ENCODE assay signal across 14 mouse cellular contexts in the genomic region with DNA sequence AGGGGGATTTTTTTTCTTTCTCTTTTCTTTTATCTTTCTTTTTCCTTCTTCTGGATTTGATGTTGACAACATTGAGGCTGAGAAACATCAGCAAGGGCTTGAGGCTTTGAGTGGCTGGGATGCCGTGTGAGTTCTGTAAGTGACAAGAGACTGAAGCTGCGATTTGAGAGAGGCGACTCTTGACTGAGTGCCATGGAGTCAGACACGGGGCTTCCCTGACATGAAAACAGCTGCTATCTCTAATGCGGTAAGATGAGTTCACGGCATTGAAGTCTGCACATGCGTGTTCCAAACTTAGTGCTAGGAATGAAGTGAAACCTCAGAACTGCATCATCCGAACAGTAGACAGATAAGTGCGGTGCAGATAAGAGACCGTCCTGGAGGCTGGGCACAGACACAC. TPM values are rescaled to one million over a fixed set of nuclear protein-coding genes. Genes with fewer than 3 reads are reported as not detected.
"Had no signal": no experiment of that assay in that cellular context is flagged by ENCODE, and none has a peak within 500 bp of the region (broad histone marks: within the 10 kb centered on the region; RNA-seq: fewer than 3 reads in every experiment).

No protein-coding gene starts in this region.

- H3K9me3 ChIP-seq: limb, embryonic 15.5 days; liver, embryonic 12.5 days; stomach, embryonic 15.5 days had no signal

- H3K27me3 ChIP-seq: limb, embryonic 15.5 days; liver, embryonic 12.5 days; midbrain, embryonic 12.5 days; stomach, embryonic 15.5 days had no signal

- ATAC-seq: liver, embryonic 12.5 days; midbrain, embryonic 16.5 days had no signal

- DNase-seq: kidney, adult 9 months; kidney, postnatal 36 days; layer of hippocampus, adult 9-11 months; layer of hippocampus, postnatal 36 days; right cerebral cortex, postnatal 14 days; thymus, adult 2 months; thymus, postnatal 25 days had no signal

- H3K4me2 ChIP-seq: limb, embryonic 15.5 days; liver, embryonic 12.5 days; midbrain, embryonic 12.5 days; stomach, embryonic 15.5 days had no signal

- H3K27ac ChIP-seq: kidney, postnatal 0 days; limb, embryonic 15.5 days; liver, embryonic 12.5 days; midbrain, embryonic 12.5 days; stomach, embryonic 15.5 days had no signal

- H3K4me1 ChIP-seq: liver, embryonic 12.5 days; midbrain, embryonic 12.5 days; stomach, embryonic 15.5 days had no signal

- H3K9ac ChIP-seq: limb, embryonic 15.5 days; liver, embryonic 12.5 days; midbrain, embryonic 12.5 days; stomach, embryonic 15.5 days had no signal

- H3K4me3 ChIP-seq: limb, embryonic 15.5 days; liver, embryonic 12.5 days; midbrain, embryonic 12.5 days; stomach, embryonic 15.5 days had no signal

- H3K36me3 ChIP-seq: liver, embryonic 12.5 days; midbrain, embryonic 12.5 days; stomach, embryonic 15.5 days had no signal

RNA-seq across cellular contexts. Expression of a gene that starts 11.7 kb away (rescaled TPM):
- total RNA-seq: megakaryocyte-erythroid progenitor cell, adult 5-6 weeks had no signal
